20 mouse cellular contexts compared by ENCODE assay signal in the genomic region with DNA sequence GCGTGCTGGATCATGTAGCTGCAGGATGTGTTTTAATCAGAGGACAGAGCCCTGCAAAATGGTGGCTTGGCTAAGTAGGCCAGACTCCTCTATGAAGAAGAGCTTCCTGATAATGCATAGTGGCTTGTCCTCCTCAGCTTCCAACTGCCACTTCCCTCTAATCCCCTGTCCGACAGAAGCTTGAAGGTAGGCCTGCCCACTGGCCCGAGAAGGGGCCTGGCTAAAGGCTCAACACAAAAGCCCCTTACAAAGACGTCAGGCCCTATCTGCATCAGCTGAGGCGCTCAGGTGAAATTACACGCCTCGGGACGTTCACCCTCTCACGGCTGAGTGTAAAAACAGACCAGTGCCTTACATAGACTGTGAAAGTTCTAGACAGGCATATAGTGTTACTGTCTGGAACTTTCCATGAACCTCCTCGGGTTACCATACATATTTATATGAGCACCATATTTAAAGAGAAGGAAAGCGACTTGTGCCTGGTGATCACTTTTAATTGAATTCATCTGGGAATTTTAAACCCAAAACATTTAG. TPM values are rescaled to one million over a fixed set of nuclear protein-coding genes. Genes with fewer than 3 reads are reported as not detected.
A peak's percentile ranks its signal among the peaks of the same experiment; 100 is the strongest.
DNase-seq lines count a peak whose midpoint lies in the region; ATAC-seq lines count a peak whose summit lies in the region.
"Had no signal": no experiment of that assay in that cellular context is flagged by ENCODE, and none has a peak within 500 bp of the region (broad histone marks: within the 10 kb centered on the region; RNA-seq: fewer than 3 reads in every experiment).

No protein-coding gene starts in this region.

- H3K9ac ChIP-seq in heart, embryonic 12.5 days: no peak overlapping the region
- H3K9ac ChIP-seq: hindbrain, embryonic 14.5 days; liver, embryonic 14.5 days; neural tube, embryonic 13.5 days; stomach, embryonic 15.5 days had no signal

- H3K4me2 ChIP-seq in heart, embryonic 12.5 days: no peak overlapping the region
- H3K4me2 ChIP-seq: hindbrain, embryonic 14.5 days; neural tube, embryonic 13.5 days; stomach, embryonic 15.5 days had no signal

- H3K4me1 ChIP-seq in heart, embryonic 12.5 days (replicated peaks): peaks cover 68% of the 10 kb centered on the region
- H3K4me1 ChIP-seq: megakaryocyte, embryonic 14.5 days had no signal

- peak; percentile 35 for DNase-seq in embryo, embryonic 11 days
- DNase-seq in embryo, embryonic 9.5 days (ENCODE audit: extremely low spot score): no peak
- no peak for DNase-seq in heart, postnatal 4 days
- peak; percentile 53 for DNase-seq in forelimb bud, embryonic 11.5 days (ENCODE audit: low read depth, low spot score)
- peak; percentile 64 for DNase-seq in skeletal muscle tissue, adult 2 months (ENCODE audit: low read depth, low spot score)
- DNase-seq in adrenal gland, postnatal 10 days: no peak
- DNase-seq: adrenal gland, postnatal 25 days; cerebellum, postnatal 14 days; heart, adult 2 months; layer of hippocampus, adult 9-11 months; thymus, postnatal 14 days had no signal

- no peak for ATAC-seq in heart, embryonic 12.5 days (ENCODE audit: insufficient number of reproducible peaks, low FRiP score)
- ATAC-seq in activated CD4-positive, CD25-positive, alpha-beta regulatory T cell, adult 4 months: no peak
- ATAC-seq: intestine, embryonic 16.5 days; lung, postnatal 0 days had no signal

- H3K9me3 ChIP-seq in heart, embryonic 12.5 days (replicated peaks): no peaks in the 10 kb centered on the region
- H3K9me3 ChIP-seq: megakaryocyte, embryonic 14.5 days; neural tube, embryonic 13.5 days; stomach, embryonic 15.5 days had no signal

- no peaks in the 10 kb centered on the region for H3K36me3 ChIP-seq in heart, embryonic 12.5 days
- H3K36me3 ChIP-seq: neural tube, embryonic 13.5 days; stomach, embryonic 15.5 days had no signal

- H3K4me3 ChIP-seq in heart, embryonic 12.5 days: no peak overlapping the region
- H3K4me3 ChIP-seq: heart, adult 2 months; megakaryocyte, embryonic 14.5 days; neural tube, embryonic 13.5 days; stomach, embryonic 15.5 days had no signal

- 55% methylated on average over 11 of the region's 11 CpGs for WGBS in heart, embryonic 12.5 days

- no peaks in the 10 kb centered on the region for H3K27me3 ChIP-seq in heart, embryonic 12.5 days (replicated peaks)
- H3K27me3 ChIP-seq: neural tube, embryonic 13.5 days; stomach, embryonic 15.5 days had no signal

- peak overlapping the region; percentile 41; the same call in 1 of the 2 replicates for H3K27ac ChIP-seq in heart, embryonic 12.5 days (ENCODE audit: poor library complexity, severe bottlenecking)
- H3K27ac ChIP-seq: heart, adult 2 months; hindbrain, embryonic 14.5 days; liver, embryonic 14.5 days; neural tube, embryonic 13.5 days; stomach, embryonic 15.5 days had no signal

RNA-seq across cellular contexts. Expression of a gene that starts 14.1 kb away (rescaled TPM):
- polyA plus RNA-seq in heart, embryonic 12.5 days (2016; fragmentation: Nextera tagmentation; extraction: Ambion mirVana): 91.4 and 96.7 TPM in 2 replicates
- 10 to 100 TPM; 82.6 to 87.6 TPM for total RNA-seq in heart, postnatal 4 days (2021)
- under 1 TPM; 0.42 to 0.54 TPM for polyA plus RNA-seq in activated CD4-positive, CD25-positive, alpha-beta regulatory T cell, adult 4 months (2017; shearing (Covaris generic))
- total RNA-seq in adrenal gland, postnatal 10 days (2021): 10 to 100 TPM; 12.3 to 14.7 TPM

Comparison
In these comparisons a context has a peak if more than half of its experiments do, and no peak if none do; other contexts are left out.
1. DNase-seq: peak in embryo, embryonic 11 days (single experiment), forelimb bud, embryonic 11.5 days (single experiment) and skeletal muscle tissue, adult 2 months (single experiment); none in embryo, embryonic 9.5 days (single experiment), heart, postnatal 4 days (single experiment) and adrenal gland, postnatal 10 days (single experiment).
2. RNA of a gene that starts 14.1 kb away (total RNA-seq): 82.6 to 87.6 TPM in heart, postnatal 4 days; 12.3 to 14.7 TPM in adrenal gland, postnatal 10 days; every median in the first group is over 4 times any median in the second.